Mouse (Mus musculus) lung, adult 2 months (tissue): ENCODE measurements at regions not wholly inside any gene's neighbourhood (a gene's known extent, or its start where the extent isn't known, plus 50 kb on each side); places are given as distances from the start of the nearest gene placed in this dataset.

Experiments used
- CTCF ChIP-seq: fragments of 200-500 bp; IDR thresholded peaks from 2 replicates; pipeline ENCODE4 v1.5.1; 2011; ENCODE audit warnings: mild to moderate bottlenecking, low read length, control low read depth; ENCODE audit not compliant: insufficient read depth
- POLR2A ChIP-seq: fragments of 200-500 bp; IDR thresholded peaks from 2 replicates; pipeline ENCODE4 v1.6.1; 2011; ENCODE audit warnings: low read depth, mild to moderate bottlenecking, control low read depth, low read length, borderline replicate concordance; ENCODE audit errors: extremely low read depth

DNA sequence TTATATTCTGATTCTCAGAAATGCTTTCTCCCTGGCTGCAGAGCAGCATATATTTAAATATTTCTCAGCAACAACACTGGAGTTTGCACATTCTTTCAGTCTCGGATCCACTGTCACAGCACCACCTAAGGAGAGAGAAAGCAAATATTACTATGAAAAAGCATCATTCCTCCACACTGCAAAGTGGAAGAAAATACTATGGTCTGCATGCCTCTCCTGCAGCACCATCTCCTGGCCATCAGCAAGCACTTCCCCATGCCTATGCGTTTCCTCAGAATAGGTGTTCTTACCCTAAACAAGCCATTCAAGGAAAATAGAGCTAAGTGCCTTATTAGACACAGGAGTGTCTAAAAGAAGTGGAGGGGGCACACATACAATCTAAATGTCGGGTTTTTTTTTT, 688.9 kb upstream of the Gm21961 start:
- TF ChIP-seq CTCF = peak; percentile 33; the same call in 1 of the 2 replicates
- TF ChIP-seq POLR2A = no peak
